Mouse (Mus musculus) myocyte (in vitro differentiated cells): ENCODE measurements around the gene Cox5b. TPM values are rescaled to one million over a fixed set of nuclear protein-coding genes. Genes with fewer than 3 reads are reported as not detected.
"Not testable (repeated sequence)": the region's sequence is repeated elsewhere in the genome, so short reads cannot be mapped to it uniquely, and the experiment has no call there.

Source experiments
- H3K27me3 ChIP-seq: one replicate; pipeline ENCODE4 v1.6.1; 2011; ENCODE audit not compliant: control insufficient read depth, insufficient read depth, insufficient read length
- H3K36me3 ChIP-seq: one replicate; pipeline ENCODE4 v1.6.1; 2011; ENCODE audit not compliant: control insufficient read depth, insufficient read depth
- H3K4me2 ChIP-seq: one replicate; pipeline ENCODE4 v1.6.1; 2011; ENCODE audit warnings: low read depth, control low read depth
- H3K4me3 ChIP-seq: one replicate; pipeline ENCODE4 v1.5.1; 2011; ENCODE audit warnings: mild to moderate bottlenecking, control low read depth, moderate library complexity
- H3K79me2 ChIP-seq: one replicate; pipeline ENCODE4 v1.6.1; 2011; ENCODE audit not compliant: control insufficient read depth, insufficient read depth
- H3ac ChIP-seq: one replicate; pipeline ENCODE4 v1.6.1; 2011; ENCODE audit not compliant: control insufficient read depth, insufficient read length
- CEBPB ChIP-seq: IDR thresholded peaks from 2 replicates; pipeline ENCODE4 v1.6.1; 2011; ENCODE audit warnings: mild to moderate bottlenecking, moderate library complexity; ENCODE audit not compliant: poor library complexity, insufficient read depth, severe bottlenecking
- E2F4 ChIP-seq: IDR thresholded peaks from one replicate; pipeline ENCODE4 v1.6.1; 2011; ENCODE audit warnings: mild to moderate bottlenecking, control low read depth, moderate library complexity; ENCODE audit not compliant: insufficient read depth
- MAX ChIP-seq: IDR thresholded peaks from one replicate; pipeline ENCODE4 v1.6.1; 2011; ENCODE audit warnings: low read depth, mild to moderate bottlenecking, control low read depth
- MYOD1 ChIP-seq, 3 experiments: IDR thresholded peaks; one replicate each; pipeline ENCODE4 v1.6.1; 2011; ENCODE audit warnings: control low read depth in 2 of 3, low read depth in 2 of 3, mild to moderate bottlenecking in 2 of 3, moderate library complexity in 1 of 3; ENCODE audit not compliant: insufficient read length in 2 of 3, control insufficient read depth in 1 of 3
- MYOG ChIP-seq, 3 experiments: IDR thresholded peaks; one replicate each; pipeline ENCODE4 v1.6.1; 2011; ENCODE audit warnings: control low read depth in 2 of 3, low read depth in 2 of 3, mild to moderate bottlenecking in 2 of 3; ENCODE audit not compliant: insufficient read length in 2 of 3, control insufficient read depth in 1 of 3, insufficient read depth in 1 of 3
- POLR2A ChIP-seq: IDR thresholded peaks from one replicate; pipeline ENCODE4 v1.6.1; 2011; ENCODE audit warnings: low read depth, mild to moderate bottlenecking, control low read depth, moderate library complexity; ENCODE audit not compliant: insufficient read length
- POLR2AphosphoS2 ChIP-seq: IDR thresholded peaks from one replicate; pipeline ENCODE4 v1.6.1; 2011; ENCODE audit warnings: low read depth, control low read depth; ENCODE audit not compliant: insufficient read length
- REST ChIP-seq: IDR thresholded peaks from one replicate; pipeline ENCODE4 v1.6.1; 2011; ENCODE audit warnings: mild to moderate bottlenecking, control low read depth, moderate library complexity; ENCODE audit not compliant: insufficient read depth, insufficient read length
- SRF ChIP-seq: IDR thresholded peaks from one replicate; pipeline ENCODE4 v1.6.1; 2011; ENCODE audit warnings: low read depth; ENCODE audit not compliant: control insufficient read depth, insufficient read length
- TCF12 ChIP-seq: IDR thresholded peaks from one replicate; pipeline ENCODE4 v1.6.1; 2011; ENCODE audit warnings: mild to moderate bottlenecking, control low read depth; ENCODE audit not compliant: poor library complexity, insufficient read depth, severe bottlenecking
- TCF3 ChIP-seq: IDR thresholded peaks from one replicate; pipeline ENCODE4 v1.6.1; 2011; ENCODE audit warnings: low read depth, control low read depth; ENCODE audit not compliant: insufficient read length
- USF1 ChIP-seq: IDR thresholded peaks from one replicate; pipeline ENCODE4 v1.6.1; 2011; ENCODE audit warnings: low read depth, mild to moderate bottlenecking, control low read depth, moderate library complexity
- polyA plus RNA-seq: library from polyadenylated mRNA; unstranded; fragments of >200 nt; fragmentation: generic; extraction: Trizol; gene quantifications from one replicate; pipeline ENCODE4 v1.2.1, GENCODE M21; 2012; ENCODE audit warnings: missing spikeins

Gene Cox5b
- polyA plus RNA-seq, 1 experiment, result 1,086 TPM

- TF ChIP-seq TCF3 (no peak), SRF (no peak)
- no peaks in the 10 kb centered on the region for H3K36me3 ChIP-seq
- H3K79me2 ChIP-seq, result no peaks in the 10 kb centered on the region
- no peaks in the 10 kb centered on the region for H3K27me3 ChIP-seq
- H3ac ChIP-seq, result no peak overlapping the region
- H3K4me3 ChIP-seq, result no peak overlapping the region
- no peak overlapping the region for H3K4me2 ChIP-seq
Observed at GRCm38 (mm10) chr1:36665165-36665723, 26.0 kb upstream of the Cox5b start.

GRCm38 (mm10) chr1:36665934-36666333, 25.3 kb upstream of the Cox5b start:
- no peaks in the 10 kb centered on the region for H3K79me2 ChIP-seq
- no peaks in the 10 kb centered on the region for H3K27me3 ChIP-seq
- no peak overlapping the region for H3K4me2 ChIP-seq
- H3K4me3 ChIP-seq, result no peak overlapping the region
- no peak overlapping the region for H3ac ChIP-seq
- no peaks in the 10 kb centered on the region for H3K36me3 ChIP-seq
- TF ChIP-seq TCF12 (no peak), REST (no peak), MAX (no peak), CEBPB (no peak), POLR2A (no peak), USF1 (no peak), E2F4 (no peak), MYOG (IDR thresholded peaks at IDR 0.05; ENCODE audit: control insufficient read depth in 1 of 3, insufficient read depth in 1 of 3, insufficient read length in 2 of 3, low read depth in 2 of 3) (no peak), TCF3 (no peak), POLR2AphosphoS2 (no peak), SRF (no peak), MYOD1 (IDR thresholded peaks at IDR 0.05; ENCODE audit: control insufficient read depth in 1 of 3, insufficient read length in 2 of 3, low read depth in 2 of 3) (no peak)

- H3K27me3 ChIP-seq, H3K36me3 ChIP-seq, H3K4me3 ChIP-seq, H3K4me2 ChIP-seq, H3K79me2 ChIP-seq, H3ac ChIP-seq: not testable (repeated sequence)
Observed at GRCm38 (mm10) chr1:36668007-36668406, 23.2 kb upstream of the Cox5b start.

- Histone ChIP-seq H3K79me2 (no peaks in the 10 kb centered on the region), H3ac (no peak overlapping the region), H3K27me3 (no peaks in the 10 kb centered on the region), H3K36me3 (no peaks in the 10 kb centered on the region), H3K4me2 (no peak overlapping the region), H3K4me3 (no peak overlapping the region)
- TF ChIP-seq POLR2A (no peak), TCF3 (no peak), POLR2AphosphoS2 (no peak), MAX (no peak), MYOD1 (IDR thresholded peaks at IDR 0.05; ENCODE audit: control insufficient read depth in 1 of 3, insufficient read length in 2 of 3, low read depth in 2 of 3) (no peak), E2F4 (no peak), TCF12 (no peak), SRF (no peak), REST (no peak), MYOG (IDR thresholded peaks at IDR 0.05; ENCODE audit: control insufficient read depth in 1 of 3, insufficient read depth in 1 of 3, insufficient read length in 2 of 3, low read depth in 2 of 3) (no peak), USF1 (no peak), CEBPB (no peak)
Observed at GRCm38 (mm10) chr1:36670256-36670655, 21.0 kb upstream of the Cox5b start.

DNA sequence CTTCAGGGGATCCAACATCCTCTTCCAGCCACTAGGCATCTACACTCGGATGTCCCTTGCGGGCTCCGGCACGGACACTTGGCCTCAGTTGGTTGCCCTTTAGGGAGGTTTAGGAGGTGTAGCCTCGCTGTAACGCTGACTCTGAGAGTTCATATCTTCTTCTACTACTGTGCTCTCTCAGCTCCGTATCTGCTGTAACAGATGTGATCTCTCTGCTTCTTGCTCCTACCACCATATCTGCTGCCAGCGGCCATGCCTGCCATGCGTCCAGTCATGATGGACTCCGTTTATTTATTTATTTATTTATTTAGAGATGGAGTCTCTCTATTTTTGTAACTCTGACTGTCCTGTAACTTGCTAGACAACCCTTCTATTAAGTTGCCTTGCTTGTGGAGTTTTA, 20.0 kb upstream of the Cox5b start:
- TF ChIP-seq POLR2A (no peak), MYOG (IDR thresholded peaks at IDR 0.05; ENCODE audit: control insufficient read depth in 1 of 3, insufficient read depth in 1 of 3, insufficient read length in 2 of 3, low read depth in 2 of 3) (no peak), TCF3 (no peak), E2F4 (no peak), TCF12 (no peak), POLR2AphosphoS2 (no peak), MAX (no peak)
- Histone ChIP-seq H3K4me3 (no peak overlapping the region), H3K27me3 (no peaks in the 10 kb centered on the region), H3K4me2 (no peak overlapping the region), H3K79me2 (no peaks in the 10 kb centered on the region), H3ac (no peak overlapping the region), H3K36me3 (no peaks in the 10 kb centered on the region)
